Mouse (Mus musculus) liver, embryonic 14.5 days (tissue): ENCODE results near the gene Fars2.

Experiments used
- CTCF ChIP-seq: IDR thresholded peaks from 2 replicates; pipeline ENCODE4 v1.5.1; 2016; ENCODE audit warnings: antibody characterized with exemption, low read depth, control low read depth
- EP300 ChIP-seq: IDR thresholded peaks from 2 replicates; pipeline ENCODE4 v1.6.1; 2016; ENCODE audit warnings: antibody characterized with exemption, low read depth

- TF ChIP-seq CTCF, result no peak
- TF ChIP-seq EP300, result no peak
These were observed 562.1 kb downstream of the Fars2 start for GRCm38 (mm10) chr13:36679345-36679744.
